Mouse (Mus musculus): Measurements from ENCODE around the gene Lrch4.

DNA sequence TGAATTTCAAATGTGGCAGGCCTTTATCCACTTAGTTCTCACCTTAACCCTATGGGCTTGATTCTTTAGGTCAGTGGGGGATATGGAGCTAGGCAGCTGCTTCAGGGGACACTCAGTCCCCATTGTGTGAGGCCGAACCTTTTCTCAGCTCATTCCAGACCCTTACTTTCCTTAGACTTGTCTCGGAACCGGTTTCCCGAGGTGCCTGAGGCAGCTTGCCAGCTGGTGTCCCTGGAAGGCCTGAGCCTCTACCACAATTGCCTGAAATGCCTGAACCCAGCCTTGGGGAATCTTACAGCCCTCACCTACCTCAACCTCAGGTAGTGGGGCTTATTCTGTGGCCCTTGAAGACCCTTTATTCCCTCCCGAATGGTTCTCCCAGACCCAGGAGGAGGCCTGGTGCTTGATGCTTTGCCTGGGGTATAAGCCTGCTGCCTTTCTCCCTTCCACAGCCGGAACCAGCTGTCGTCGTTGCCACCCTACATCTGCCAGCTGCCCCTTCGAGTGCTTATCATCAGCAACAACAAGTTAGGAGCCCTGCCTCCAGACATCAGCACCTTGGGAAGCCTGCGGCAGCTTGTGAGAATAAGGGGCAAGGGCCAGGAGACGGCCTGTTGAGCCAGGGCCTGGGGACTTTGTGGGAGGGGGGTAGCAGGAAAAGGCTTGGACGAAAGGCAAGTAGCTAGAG, 4.6 kb downstream of the Lrch4 start:
- no peak for TF ChIP-seq POLR2A (IDR thresholded peaks at IDR 0.05; ENCODE audit: borderline replicate concordance, control insufficient read depth, low read depth, low read length)
- TF ChIP-seq CTCF (IDR thresholded peaks at IDR 0.05; ENCODE audit: control insufficient read depth, insufficient read depth, low read length): no peak
